Mouse (Mus musculus) megakaryocyte, embryonic 14.5 days (primary cell): ENCODE results near the gene Gm20388.

Experiments used
- FLI1 ChIP-seq: IDR thresholded peaks from 2 replicates; pipeline ENCODE4 v1.6.1; 2012; ENCODE audit warnings: low read length, inconsistent platforms, mixed read lengths
- GATA1 ChIP-seq: IDR thresholded peaks from 3 replicates; pipeline ENCODE4 v1.6.1; 2012; ENCODE audit warnings: mixed read lengths, low read length, inconsistent platforms, borderline replicate concordance

DNA sequence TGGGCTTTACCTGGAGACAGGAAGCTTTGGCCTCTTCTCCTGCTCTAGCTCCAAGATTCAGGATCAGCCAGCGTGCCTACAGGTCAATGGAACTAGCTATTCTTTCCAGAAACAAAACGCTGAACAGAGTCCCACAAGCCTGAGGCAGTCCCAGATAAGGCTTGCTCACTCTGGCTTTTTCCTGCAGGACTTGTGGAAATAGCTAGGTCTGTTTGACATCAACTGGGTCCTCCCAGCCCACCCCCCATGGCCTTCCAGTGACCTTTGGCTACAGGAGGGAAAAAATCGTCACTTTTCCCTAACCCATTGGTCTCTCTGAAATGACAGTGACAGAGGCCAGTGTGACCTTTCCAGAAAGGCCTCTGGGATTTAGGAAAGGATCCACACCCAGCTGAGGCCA is 1404.9 kb downstream of the Gm20388 start:
- no peak for TF ChIP-seq GATA1
- TF ChIP-seq FLI1 = no peak
